Mouse (Mus musculus) gastrocnemius, postnatal 14 days (tissue): ENCODE results near the gene Hs6st1. TPM values are rescaled to one million over a fixed set of nuclear protein-coding genes. Genes with fewer than 3 reads are reported as not detected.

ENCODE experiments used
- DNase-seq: peaks from one replicate; pipeline ENCODE4 v3.0.0; 2021; ENCODE audit warnings: mixed read lengths
- intact Hi-C: fragments of 180-260 bp; cut with DNase I; formaldehyde crosslinking; loops from one replicate; pipeline ENCODE4 v1.15.1; 2025; ENCODE audit warnings: low total_unique reads
- microRNA-seq, 2 experiments: library from miRNA; unstranded; fragments of <30 nt; microRNA quantifications; one replicate each; pipeline ENCODE4 v1.2.0; 2021
- total RNA-seq, 2 experiments: library from RNA; stranded (reverse); gene quantifications; 2 replicates each; pipeline ENCODE4 v1.2.3; 2021

Hs6st1 gene
- total RNA-seq, 2 experiments from 2014 or later = 17.8 to 23.1 TPM

DNA sequence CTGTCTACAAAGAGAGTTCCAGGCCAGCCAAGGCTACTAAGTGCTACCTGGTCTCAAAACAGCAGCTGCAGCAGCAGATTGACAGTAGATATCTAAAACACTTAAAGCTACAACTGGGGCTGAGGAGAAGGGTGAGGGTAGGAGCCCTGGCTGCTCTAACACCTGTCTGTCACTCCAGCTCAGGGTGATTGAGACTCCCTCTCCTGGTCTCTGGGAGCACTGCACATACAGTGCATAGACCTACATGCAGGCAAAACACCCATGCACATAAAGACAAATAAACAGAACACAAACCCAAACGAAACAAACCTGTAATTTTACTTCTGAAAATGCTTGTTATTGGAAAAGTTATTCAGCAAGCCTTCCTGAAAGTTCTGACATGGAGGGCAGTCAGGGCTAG, 81.2 kb downstream of the Hs6st1 start:
- intact Hi-C loops = loop anchor here (10.0 kb wide), 1 partner anchor 105 kb away; no protein-coding TSS in a partner anchor
- DNase-seq = no peak

Small RNAs within 50 kb of the gene (microRNA-seq; reads per million reads assigned to microRNA genes)
- gene Mir6897 = 0.50 to 1.6 reads per million in 2 experiments

Other genes starting within 250 kb of the Hs6st1 start
- gene Uggt1, start 176.3 kb downstream of the Hs6st1 start, total RNA-seq = 10 to 100 TPM; 19.5 to 20.3 TPM
- 1 to 10 TPM in 1 of 2 experiments, under 1 TPM in 1; 0.58 to 1.1 TPM for gene Neurl3, start 206.3 kb downstream of the Hs6st1 start, total RNA-seq
- gene Arid5a, start 239.3 kb downstream of the Hs6st1 start, total RNA-seq = 10 to 100 TPM in 1 of 2 experiments, 1 to 10 TPM in 1; 7.8 to 12.0 TPM